Mouse (Mus musculus) bone marrow macrophage, adult 2 months (primary cell): ENCODE results near the gene St7l.

Experiments
- CTCF ChIP-seq: IDR thresholded peaks from 2 replicates; pipeline ENCODE4 v1.5.1; 2012; ENCODE audit warnings: low read depth, mild to moderate bottlenecking, low read length, moderate library complexity
- POLR2A ChIP-seq: IDR thresholded peaks from 2 replicates; pipeline ENCODE4 v1.6.1; 2012; ENCODE audit warnings: mild to moderate bottlenecking, low read depth, low read length, borderline replicate concordance

GRCm38 (mm10) chr3:104841049-104841448 is 22.8 kb upstream of the St7l start:
- TF ChIP-seq CTCF = no peak
- TF ChIP-seq POLR2A = no peak
